Mouse (Mus musculus): ENCODE results near the gene Smyd5. TPM values are rescaled to one million over a fixed set of nuclear protein-coding genes. Genes with fewer than 3 reads are reported as not detected.

The Smyd5 gene
- polyA plus RNA-seq, 1 experiment from 2014 or later, result 69.8 TPM

DNA sequence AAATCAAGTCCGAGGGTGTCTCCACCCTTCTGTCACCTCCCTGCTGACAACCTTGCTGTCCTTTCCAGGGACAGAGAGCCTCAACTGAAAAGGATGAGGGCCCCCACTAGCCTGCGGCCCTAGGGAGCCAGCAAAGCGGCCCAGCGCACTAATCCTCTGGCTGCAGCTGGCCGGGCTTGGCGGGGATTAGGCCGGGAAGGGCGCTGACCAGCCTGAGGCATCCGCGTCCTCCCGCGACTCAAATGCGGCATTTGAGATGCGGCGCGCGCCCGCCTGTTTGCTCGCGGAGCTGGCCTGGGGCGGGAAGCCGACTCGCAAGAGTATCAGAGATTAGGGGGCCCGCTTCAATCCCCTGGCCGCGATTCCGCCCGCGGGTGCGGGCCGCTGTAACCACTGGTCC lies 22.8 kb upstream of the Smyd5 start:
- no peaks in the 10 kb centered on the region for H3K36me3 ChIP-seq (ENCODE audit: control insufficient read depth, insufficient read depth)
- H3K4me2 ChIP-seq (ENCODE audit: low read length), result peak overlapping the region; percentile 48
- H3K9me3 ChIP-seq (ENCODE audit: control insufficient read depth, low read length), result no peaks in the 10 kb centered on the region
- H3K27me3 ChIP-seq (replicated peaks; ENCODE audit: control insufficient read depth, insufficient read depth, low read length), result peaks cover 28% of the 10 kb centered on the region
- H3K4me1 ChIP-seq (replicated peaks; ENCODE audit: control insufficient read depth, insufficient read depth, low read length), result peaks cover 6% of the 10 kb centered on the region
- WGBS, result under 1% methylated on average over 31 of the region's 31 CpGs
- no peak for ATAC-seq
- H3K27ac ChIP-seq (ENCODE audit: low read length), result no peak overlapping the region
- peak overlapping the region; percentile 51 for H3K9ac ChIP-seq (replicated peaks; ENCODE audit: low read depth, low read length)
- H3K4me3 ChIP-seq (replicated peaks; ENCODE audit: low read length), result peak overlapping the region; percentile 28

DNA sequence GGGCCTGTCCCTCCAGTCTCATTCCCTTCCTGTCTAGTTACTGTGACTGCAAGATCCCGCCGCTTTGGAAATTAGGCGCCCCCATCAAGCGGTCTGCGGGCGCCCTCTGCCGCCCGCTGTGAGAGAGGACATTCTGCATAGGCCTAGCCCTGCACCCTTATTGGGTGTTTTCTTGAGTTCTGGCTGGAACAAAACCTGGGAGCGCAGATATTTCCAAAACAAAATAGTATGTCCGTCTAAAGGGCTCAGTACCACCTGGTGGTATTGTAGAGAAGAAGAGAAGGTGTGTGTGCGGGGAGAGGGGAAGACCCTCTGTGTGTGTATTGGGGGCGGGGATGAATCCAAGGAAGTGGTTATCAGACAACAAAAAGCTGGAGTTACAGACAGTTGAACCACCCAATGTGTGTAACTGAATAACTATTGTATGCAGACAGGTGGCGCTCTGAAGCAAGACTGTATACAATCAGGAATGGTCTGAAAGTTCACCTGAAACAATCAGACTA lies 21.0 kb upstream of the Smyd5 start:
- no peaks in the 10 kb centered on the region for H3K9me3 ChIP-seq (ENCODE audit: control insufficient read depth, low read length)
- H3K4me3 ChIP-seq (replicated peaks; ENCODE audit: low read length), result no peak overlapping the region
- H3K4me2 ChIP-seq (ENCODE audit: low read length), result no peak overlapping the region
- H3K27me3 ChIP-seq (replicated peaks; ENCODE audit: control insufficient read depth, insufficient read depth, low read length), result peaks cover 28% of the 10 kb centered on the region
- H3K36me3 ChIP-seq (ENCODE audit: control insufficient read depth, insufficient read depth), result no peaks in the 10 kb centered on the region
- no peak overlapping the region for H3K27ac ChIP-seq (ENCODE audit: low read length)
- WGBS, result 7% methylated on average over 13 of the region's 13 CpGs
- ATAC-seq, result peak; percentile 94
- H3K4me1 ChIP-seq (replicated peaks; ENCODE audit: control insufficient read depth, insufficient read depth, low read length), result peaks cover 6% of the 10 kb centered on the region
- 0 out of 2 replicates have a peak overlapping the region, but pooled peaks have one; percentile 29 for H3K9ac ChIP-seq (replicated peaks; ENCODE audit: low read depth, low read length)

DNA sequence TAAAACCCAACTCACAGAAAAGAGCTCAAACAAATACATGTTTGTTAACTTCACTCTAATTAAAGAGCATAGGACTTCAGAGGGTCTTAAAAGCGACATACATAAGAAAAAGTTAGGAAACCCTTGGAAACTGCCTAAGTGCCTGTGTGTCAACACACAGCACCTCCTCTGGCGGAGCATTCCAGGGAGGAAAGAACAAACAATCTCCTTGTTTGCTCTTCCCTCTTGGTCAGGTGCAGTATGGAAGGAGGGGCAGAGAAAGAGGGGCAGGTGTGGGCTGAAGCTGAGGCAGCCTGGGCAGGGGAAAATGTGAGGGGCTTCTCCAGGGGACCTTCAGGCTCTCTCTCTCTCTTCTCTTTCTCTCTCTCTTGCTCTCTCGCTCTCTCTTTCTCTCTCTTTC lies 16.0 kb upstream of the Smyd5 start:
- Histone ChIP-seq H3K9me3 (ENCODE audit: control insufficient read depth, low read length) (no peaks in the 10 kb centered on the region), H3K4me2 (ENCODE audit: low read length) (no peak overlapping the region), H3K27ac (ENCODE audit: low read length) (no peak overlapping the region), H3K4me1 (replicated peaks; ENCODE audit: control insufficient read depth, insufficient read depth, low read length) (no peaks in the 10 kb centered on the region), H3K4me3 (replicated peaks; ENCODE audit: low read length) (no peak overlapping the region), H3K27me3 (replicated peaks; ENCODE audit: control insufficient read depth, insufficient read depth, low read length) (no peaks in the 10 kb centered on the region), H3K36me3 (ENCODE audit: control insufficient read depth, insufficient read depth) (no peaks in the 10 kb centered on the region), H3K9ac (replicated peaks; ENCODE audit: low read depth, low read length) (no peak overlapping the region)
- no peak for ATAC-seq
- 64% methylated on average over 3 of the region's 3 CpGs for WGBS

DNA sequence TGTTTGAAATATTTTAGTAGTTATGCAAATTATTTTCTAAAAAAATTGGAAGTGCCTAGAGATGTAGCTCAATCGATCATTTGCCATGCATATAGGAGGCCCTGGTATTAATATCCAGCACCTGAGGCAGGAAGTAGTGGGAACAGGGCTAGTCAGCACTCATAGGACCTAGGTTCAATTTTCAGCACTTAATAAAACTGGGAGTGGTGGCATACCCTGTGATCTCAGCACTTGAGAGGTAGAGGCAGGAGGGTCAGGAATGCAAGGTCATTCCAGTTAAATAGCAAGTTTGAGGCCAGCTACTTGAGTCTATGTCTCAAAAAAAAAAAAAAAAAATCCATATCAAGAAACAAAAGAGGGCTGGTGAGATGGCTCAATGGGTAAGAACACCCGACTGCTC lies 12.6 kb upstream of the Smyd5 start:
- WGBS, result 84% methylated on average over 2 of the region's 2 CpGs
- no peak overlapping the region for H3K4me2 ChIP-seq (ENCODE audit: low read length)
- no peaks in the 10 kb centered on the region for H3K9me3 ChIP-seq (ENCODE audit: control insufficient read depth, low read length)
- no peak overlapping the region for H3K4me3 ChIP-seq (replicated peaks; ENCODE audit: low read length)
- no peak overlapping the region for H3K27ac ChIP-seq (ENCODE audit: low read length)
- no peak for ATAC-seq
- H3K9ac ChIP-seq (replicated peaks; ENCODE audit: low read depth, low read length), result no peak overlapping the region
- no peaks in the 10 kb centered on the region for H3K4me1 ChIP-seq (replicated peaks; ENCODE audit: control insufficient read depth, insufficient read depth, low read length)
- no peaks in the 10 kb centered on the region for H3K36me3 ChIP-seq (ENCODE audit: control insufficient read depth, insufficient read depth)
- no peaks in the 10 kb centered on the region for H3K27me3 ChIP-seq (replicated peaks; ENCODE audit: control insufficient read depth, insufficient read depth, low read length)

DNA sequence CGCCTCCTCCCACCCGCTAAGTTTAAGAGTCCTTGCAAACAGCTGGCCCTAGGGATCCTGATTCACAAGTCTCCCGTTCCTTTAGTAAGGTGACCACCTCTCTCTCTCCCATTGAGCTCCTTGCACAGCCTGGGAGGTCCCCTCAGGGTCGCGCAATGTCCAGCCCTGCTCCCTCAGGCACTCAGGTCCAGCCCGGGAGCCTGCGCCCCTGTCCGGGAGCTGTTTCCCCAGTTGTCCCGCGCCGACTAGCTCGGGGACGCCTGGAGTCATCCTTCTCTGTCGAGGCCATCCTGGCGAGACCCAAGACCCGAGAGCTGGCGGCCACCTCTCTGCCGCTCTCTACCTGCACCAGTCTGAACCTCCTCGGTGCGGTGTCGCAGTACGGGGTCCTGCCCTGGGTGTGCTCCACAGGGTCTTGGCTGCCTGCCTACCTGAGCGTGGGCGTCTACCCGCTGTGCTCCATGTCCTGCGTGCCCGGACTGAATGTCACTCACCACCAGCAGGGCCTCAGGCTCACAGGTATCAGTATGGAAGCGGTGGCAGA lies 7.9 kb upstream of the Smyd5 start, which contains the start of gene Noto:
Gene Noto (plus strand): TSS at position 51 of the 544 bp plus-strand sequence.
- H3K27me3 ChIP-seq (replicated peaks; ENCODE audit: control insufficient read depth, insufficient read depth, low read length), result no peaks in the 10 kb centered on the region
- WGBS, result 15% methylated on average over 28 of the region's 28 CpGs
- no peak within 1 kb of the TSS for H3K4me3 ChIP-seq (replicated peaks; ENCODE audit: low read length)
- no peaks in the 10 kb centered on the region for H3K36me3 ChIP-seq (ENCODE audit: control insufficient read depth, insufficient read depth)
- no peak within 1 kb of the TSS for H3K27ac ChIP-seq (ENCODE audit: low read length)
- no peak within 1 kb of the TSS for H3K4me2 ChIP-seq (ENCODE audit: low read length)
- no peak within 1 kb of the TSS for H3K9ac ChIP-seq (replicated peaks; ENCODE audit: low read depth, low read length)
- ATAC-seq, result no peak
- no peaks in the 10 kb centered on the region for H3K4me1 ChIP-seq (replicated peaks; ENCODE audit: control insufficient read depth, insufficient read depth, low read length)
- H3K9me3 ChIP-seq (ENCODE audit: control insufficient read depth, low read length), result no peaks in the 10 kb centered on the region

DNA sequence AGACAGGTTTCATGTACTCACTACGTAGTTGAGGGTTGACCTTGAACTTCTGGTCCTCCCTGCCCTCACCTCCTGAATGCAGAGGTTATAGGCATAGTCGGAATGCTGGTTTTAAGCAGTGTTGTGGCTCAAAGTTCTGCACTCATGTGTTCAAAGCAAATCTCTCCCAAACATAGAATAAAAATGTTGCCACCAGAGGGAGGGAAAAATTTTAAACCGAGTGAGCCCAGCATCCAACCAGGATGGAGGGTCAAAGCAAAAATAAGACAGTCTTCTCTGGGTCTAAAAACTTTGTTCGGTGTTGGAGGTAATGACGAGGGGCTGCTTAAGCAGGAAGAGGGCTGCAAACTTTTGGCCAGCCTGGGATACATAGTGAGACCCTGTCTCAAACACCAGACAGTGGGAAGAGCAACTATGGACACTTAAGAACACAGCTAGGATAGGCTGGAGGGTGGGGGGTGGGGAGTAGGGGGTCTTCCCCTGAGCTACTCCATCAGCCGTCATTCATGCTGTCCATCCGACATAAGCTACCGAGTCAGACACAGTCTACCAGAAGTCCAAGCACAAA lies 431 bp upstream of the Smyd5 start:
- no peaks in the 10 kb centered on the region for H3K27me3 ChIP-seq (replicated peaks; ENCODE audit: control insufficient read depth, insufficient read depth, low read length)
- 51% methylated on average over 8 of the region's 8 CpGs for WGBS
- no peaks in the 10 kb centered on the region for H3K36me3 ChIP-seq (ENCODE audit: control insufficient read depth, insufficient read depth)
- no peak overlapping the region for H3K27ac ChIP-seq (ENCODE audit: low read length)
- H3K4me2 ChIP-seq (ENCODE audit: low read length), result peak overlapping the region; percentile 90
- peak overlapping the region; percentile 88 for H3K4me3 ChIP-seq (replicated peaks; ENCODE audit: low read length)
- H3K9ac ChIP-seq (replicated peaks; ENCODE audit: low read depth, low read length), result peak overlapping the region; percentile 82
- peak; percentile 65 for ATAC-seq
- no peaks in the 10 kb centered on the region for H3K9me3 ChIP-seq (ENCODE audit: control insufficient read depth, low read length)
- H3K4me1 ChIP-seq (replicated peaks; ENCODE audit: control insufficient read depth, insufficient read depth, low read length), result peaks cover 7% of the 10 kb centered on the region

DNA sequence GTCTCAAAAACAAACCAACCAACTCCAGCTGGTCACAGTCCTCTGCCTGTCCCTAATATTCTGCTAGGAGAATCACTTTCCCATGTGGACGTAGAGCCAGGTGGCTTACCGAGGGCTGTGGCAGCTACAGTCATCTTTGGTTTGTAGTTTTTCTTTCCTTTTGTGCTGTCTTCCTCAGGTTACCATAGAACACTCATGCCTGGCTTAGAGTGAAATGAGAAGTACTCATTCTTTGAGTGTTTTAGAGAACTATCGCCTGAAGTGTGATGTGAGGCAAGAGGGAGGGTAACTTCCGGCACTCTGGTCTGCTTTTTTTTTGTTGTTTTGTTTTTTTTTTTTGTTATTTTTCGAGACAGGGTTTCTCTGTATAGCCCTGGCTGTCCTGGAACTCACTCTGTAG lies 2.1 kb downstream of the Smyd5 start:
- ATAC-seq, result no peak
- no peak overlapping the region for H3K4me2 ChIP-seq (ENCODE audit: low read length)
- WGBS, result 80% methylated on average over 5 of the region's 5 CpGs
- peaks cover 7% of the 10 kb centered on the region for H3K4me1 ChIP-seq (replicated peaks; ENCODE audit: control insufficient read depth, insufficient read depth, low read length)
- no peak overlapping the region for H3K9ac ChIP-seq (replicated peaks; ENCODE audit: low read depth, low read length)
- no peak overlapping the region for H3K4me3 ChIP-seq (replicated peaks; ENCODE audit: low read length)
- H3K27ac ChIP-seq (ENCODE audit: low read length), result no peak overlapping the region
- H3K36me3 ChIP-seq (ENCODE audit: control insufficient read depth, insufficient read depth), result peaks cover 3% of the 10 kb centered on the region; the same call in 1 of the 2 replicates
- H3K9me3 ChIP-seq (ENCODE audit: control insufficient read depth, low read length), result no peaks in the 10 kb centered on the region
- no peaks in the 10 kb centered on the region for H3K27me3 ChIP-seq (replicated peaks; ENCODE audit: control insufficient read depth, insufficient read depth, low read length)

DNA sequence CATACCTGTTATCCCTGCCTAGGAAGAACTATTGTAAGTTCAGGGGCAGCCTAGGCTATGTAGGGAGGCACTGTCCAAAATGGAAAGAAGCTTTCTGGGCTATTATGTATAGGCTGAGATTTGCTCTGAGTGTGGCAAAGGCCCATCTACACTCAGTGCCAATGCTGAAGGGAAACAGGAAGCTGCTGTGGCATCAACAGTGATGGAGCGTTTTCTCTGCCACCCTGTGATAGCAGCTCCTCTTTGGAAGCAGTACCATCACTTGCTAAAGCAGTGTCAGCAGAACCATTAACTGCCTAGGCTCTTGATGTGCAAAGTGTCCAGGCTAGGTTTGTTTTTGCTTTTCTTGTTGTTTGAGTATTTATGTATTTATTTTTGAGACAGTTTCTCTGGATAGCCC lies 4.4 kb downstream of the Smyd5 start:
- ATAC-seq, result no peak
- H3K36me3 ChIP-seq (ENCODE audit: control insufficient read depth, insufficient read depth), result peaks cover 3% of the 10 kb centered on the region; the same call in 1 of the 2 replicates
- no peak overlapping the region for H3K9ac ChIP-seq (replicated peaks; ENCODE audit: low read depth, low read length)
- no peaks in the 10 kb centered on the region for H3K9me3 ChIP-seq (ENCODE audit: control insufficient read depth, low read length)
- H3K27me3 ChIP-seq (replicated peaks; ENCODE audit: control insufficient read depth, insufficient read depth, low read length), result no peaks in the 10 kb centered on the region
- H3K27ac ChIP-seq (ENCODE audit: low read length), result no peak overlapping the region
- peaks cover 7% of the 10 kb centered on the region for H3K4me1 ChIP-seq (replicated peaks; ENCODE audit: control insufficient read depth, insufficient read depth, low read length)
- H3K4me3 ChIP-seq (replicated peaks; ENCODE audit: low read length), result no peak overlapping the region
- 89% methylated on average over 1 of the region's 1 CpGs for WGBS
- H3K4me2 ChIP-seq (ENCODE audit: low read length), result no peak overlapping the region

DNA sequence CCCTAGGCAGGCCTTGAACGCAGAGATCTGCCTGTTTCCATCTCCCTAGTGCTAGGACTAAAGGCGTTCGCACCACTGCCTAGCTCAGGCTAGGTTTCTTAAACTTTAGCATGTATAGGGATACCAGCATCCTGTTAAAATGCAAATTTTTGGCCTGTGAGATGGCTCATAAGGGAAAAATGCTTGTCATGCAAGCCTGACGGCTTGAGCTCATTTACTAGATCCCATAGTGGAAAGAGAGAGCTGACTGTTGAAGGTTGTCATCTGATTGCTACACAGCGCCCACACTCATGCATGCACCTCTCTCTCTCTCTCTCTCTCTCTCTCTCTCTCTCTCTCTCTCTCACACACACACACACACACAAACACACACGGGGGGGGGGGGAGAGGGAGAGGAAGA lies 4.8 kb downstream of the Smyd5 start:
- Histone ChIP-seq H3K4me1 (replicated peaks; ENCODE audit: control insufficient read depth, insufficient read depth, low read length) (peaks cover 6% of the 10 kb centered on the region), H3K27me3 (replicated peaks; ENCODE audit: control insufficient read depth, insufficient read depth, low read length) (no peaks in the 10 kb centered on the region), H3K27ac (ENCODE audit: low read length) (no peak overlapping the region), H3K9me3 (ENCODE audit: control insufficient read depth, low read length) (no peaks in the 10 kb centered on the region), H3K4me2 (ENCODE audit: low read length) (no peak overlapping the region), H3K9ac (replicated peaks; ENCODE audit: low read depth, low read length) (no peak overlapping the region), H3K36me3 (ENCODE audit: control insufficient read depth, insufficient read depth) (peaks cover 3% of the 10 kb centered on the region; the same call in 1 of the 2 replicates), H3K4me3 (replicated peaks; ENCODE audit: low read length) (no peak overlapping the region)
- no peak for ATAC-seq
- WGBS, result 86% methylated on average over 5 of the region's 6 CpGs

Data from forebrain, embryonic 16.5 days (tissue).